Mouse (Mus musculus): ENCODE measurements around the gene Nova1. TPM values are rescaled to one million over a fixed set of nuclear protein-coding genes. Genes with fewer than 3 reads are reported as not detected.

Nova1 gene
- polyA plus RNA-seq, 1 experiment from 2014 or later = 0.60 TPM

GRCm38 (mm10) chr12:46814820-46815219 lies 3.9 kb downstream of the Nova1 start:
- no peak for ATAC-seq
- Histone ChIP-seq H3K4me2 (replicated peaks; ENCODE audit: low read depth, low read length) (no peak overlapping the region), H3K4me3 (ENCODE audit: low read depth, low read length) (no peak overlapping the region), H3K9me3 (ENCODE audit: low read length) (no peaks in the 10 kb centered on the region), H3K27me3 (replicated peaks; ENCODE audit: insufficient read depth, low read length) (peaks cover 5% of the 10 kb centered on the region; the same call in 1 of the 2 replicates), H3K4me1 (ENCODE audit: insufficient read depth, low read depth, low read length) (no peaks in the 10 kb centered on the region), H3K9ac (replicated peaks; ENCODE audit: low read depth) (no peak overlapping the region), H3K36me3 (ENCODE audit: insufficient read depth, low read length) (no peaks in the 10 kb centered on the region), H3K27ac (ENCODE audit: low read length) (no peak overlapping the region)
- no peak for TF ChIP-seq EP300 (IDR thresholded peaks at IDR 0.05)
- no peak for TF ChIP-seq CTCF (IDR thresholded peaks at IDR 0.05)
- WGBS = 88% methylated on average over 4 of the region's 4 CpGs
- no peak for DNase-seq (ENCODE audit: low spot score)

DNA sequence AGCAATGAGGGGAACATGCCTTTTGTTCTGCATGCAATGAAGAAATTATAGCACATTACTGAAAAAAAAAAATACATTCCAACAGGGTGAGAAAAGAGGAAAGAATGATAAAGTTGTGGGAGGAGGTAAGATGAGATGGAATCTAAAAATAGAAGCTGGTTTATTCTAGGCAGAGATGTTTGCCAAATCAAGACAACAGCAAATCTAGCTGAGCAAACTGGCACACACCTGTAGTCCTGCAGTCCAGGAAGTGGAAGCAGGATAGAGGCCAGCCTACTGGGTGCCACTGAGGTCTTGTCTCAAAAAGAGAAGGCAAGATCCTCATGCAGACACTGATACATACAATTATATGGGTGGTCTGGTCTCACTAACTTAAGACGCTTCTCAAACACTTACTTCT lies 17.4 kb downstream of the Nova1 start:
- Histone ChIP-seq H3K36me3 (ENCODE audit: insufficient read depth, low read length) (no peaks in the 10 kb centered on the region), H3K4me3 (ENCODE audit: low read depth, low read length) (no peak overlapping the region), H3K4me1 (ENCODE audit: insufficient read depth, low read depth, low read length) (no peaks in the 10 kb centered on the region), H3K9ac (replicated peaks; ENCODE audit: low read depth) (no peak overlapping the region), H3K4me2 (replicated peaks; ENCODE audit: low read depth, low read length) (no peak overlapping the region), H3K27me3 (replicated peaks; ENCODE audit: insufficient read depth, low read length) (no peaks in the 10 kb centered on the region), H3K9me3 (ENCODE audit: low read length) (no peaks in the 10 kb centered on the region), H3K27ac (ENCODE audit: low read length) (no peak overlapping the region)
- WGBS = 94% methylated on average over 1 of the region's 1 CpGs
- ATAC-seq (no peak), DNase-seq (ENCODE audit: low spot score) (no peak)
- no peak for TF ChIP-seq EP300 (IDR thresholded peaks at IDR 0.05)
- no peak for TF ChIP-seq CTCF (IDR thresholded peaks at IDR 0.05)

DNA sequence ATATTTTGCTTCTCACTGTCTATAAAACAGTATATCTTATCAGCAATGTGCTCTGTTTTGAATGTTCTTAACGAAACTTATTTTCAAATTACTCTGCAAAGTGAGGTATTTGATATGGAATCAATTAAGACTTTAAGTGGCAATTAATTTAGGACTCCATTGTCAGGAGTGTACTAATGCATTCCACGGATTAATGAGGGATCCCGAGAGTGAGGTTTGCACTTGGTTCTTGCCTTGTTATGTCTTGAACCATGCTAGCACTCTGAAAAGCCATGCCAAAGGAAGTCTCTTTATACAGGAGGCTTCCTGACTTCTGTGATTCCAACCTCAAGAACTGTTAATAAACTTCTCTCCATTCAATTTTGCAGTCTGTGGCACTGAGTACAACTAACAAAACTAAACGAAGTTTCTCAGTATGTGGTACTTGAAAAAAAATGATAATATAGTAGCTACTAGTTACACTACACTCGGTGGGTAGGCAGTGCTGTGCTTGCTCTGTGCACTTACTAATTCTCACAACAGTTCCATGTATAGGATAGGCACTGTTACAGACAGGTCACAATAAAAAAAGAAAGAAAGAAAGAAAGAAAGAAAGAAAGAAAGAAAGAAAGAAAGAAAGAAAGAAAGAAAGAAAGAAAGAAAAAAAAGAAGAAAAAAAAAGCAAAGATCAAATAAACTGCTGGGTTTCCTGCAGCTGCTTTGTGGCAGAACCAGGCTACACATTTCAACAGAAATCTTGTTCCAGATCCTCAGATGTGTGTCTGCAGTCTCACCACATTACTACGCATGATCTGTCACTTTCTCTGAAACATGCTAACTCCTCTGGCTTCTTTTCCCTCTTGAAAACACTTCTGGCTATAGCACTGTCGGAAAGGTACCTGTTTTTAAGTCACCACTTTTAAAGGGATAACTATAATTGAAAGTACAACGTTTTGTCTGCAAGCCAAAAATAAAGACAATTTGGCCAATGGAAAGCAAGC lies 36.1 kb downstream of the Nova1 start:
- 58% methylated on average over 8 of the region's 8 CpGs for WGBS
- Histone ChIP-seq H3K9ac (replicated peaks; ENCODE audit: low read depth) (no peak overlapping the region), H3K4me2 (replicated peaks; ENCODE audit: low read depth, low read length) (no peak overlapping the region), H3K36me3 (ENCODE audit: insufficient read depth, low read length) (no peaks in the 10 kb centered on the region), H3K27me3 (replicated peaks; ENCODE audit: insufficient read depth, low read length) (no peaks in the 10 kb centered on the region), H3K9me3 (ENCODE audit: low read length) (no peaks in the 10 kb centered on the region), H3K4me1 (ENCODE audit: insufficient read depth, low read depth, low read length) (no peaks in the 10 kb centered on the region), H3K27ac (ENCODE audit: low read length) (no peak overlapping the region), H3K4me3 (ENCODE audit: low read depth, low read length) (no peak overlapping the region)
- DNase-seq (ENCODE audit: low spot score) = no peak
- TF ChIP-seq CTCF (IDR thresholded peaks at IDR 0.05) (no peak), EP300 (IDR thresholded peaks at IDR 0.05) (no peak)
- ATAC-seq = no peak

DNA sequence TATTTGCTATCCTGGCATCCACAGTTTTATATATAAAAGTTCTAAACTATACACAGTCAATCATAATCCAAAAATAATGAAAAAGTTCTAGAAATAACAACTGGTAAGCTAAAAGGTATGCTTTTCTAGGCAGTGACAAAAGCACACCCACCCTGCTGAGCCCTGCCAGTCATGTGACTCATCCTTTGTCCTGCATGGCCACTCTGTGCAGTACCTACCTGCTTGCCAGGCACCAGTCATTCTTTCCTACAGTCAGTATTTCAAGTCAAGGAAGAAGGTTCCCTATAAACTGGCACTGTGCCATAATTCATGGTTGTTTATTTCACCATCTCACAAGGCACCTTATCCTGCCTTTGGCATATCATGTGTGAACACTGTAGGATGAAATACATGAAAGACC lies 37.2 kb downstream of the Nova1 start:
- DNase-seq (ENCODE audit: low spot score) = no peak
- H3K36me3 ChIP-seq (ENCODE audit: insufficient read depth, low read length) = no peaks in the 10 kb centered on the region
- TF ChIP-seq EP300 (IDR thresholded peaks at IDR 0.05) = no peak
- no peak for TF ChIP-seq CTCF (IDR thresholded peaks at IDR 0.05)
- no peaks in the 10 kb centered on the region for H3K9me3 ChIP-seq (ENCODE audit: low read length)
- H3K4me1 ChIP-seq (ENCODE audit: insufficient read depth, low read depth, low read length) = no peaks in the 10 kb centered on the region
- no peak overlapping the region for H3K4me3 ChIP-seq (ENCODE audit: low read depth, low read length)
- ATAC-seq = no peak; the same call in 1 of the 2 replicates
- no peaks in the 10 kb centered on the region for H3K27me3 ChIP-seq (replicated peaks; ENCODE audit: insufficient read depth, low read length)
- H3K4me2 ChIP-seq (replicated peaks; ENCODE audit: low read depth, low read length) = no peak overlapping the region
- no peak overlapping the region for H3K9ac ChIP-seq (replicated peaks; ENCODE audit: low read depth)
- H3K27ac ChIP-seq (ENCODE audit: low read length) = no peak overlapping the region

DNA sequence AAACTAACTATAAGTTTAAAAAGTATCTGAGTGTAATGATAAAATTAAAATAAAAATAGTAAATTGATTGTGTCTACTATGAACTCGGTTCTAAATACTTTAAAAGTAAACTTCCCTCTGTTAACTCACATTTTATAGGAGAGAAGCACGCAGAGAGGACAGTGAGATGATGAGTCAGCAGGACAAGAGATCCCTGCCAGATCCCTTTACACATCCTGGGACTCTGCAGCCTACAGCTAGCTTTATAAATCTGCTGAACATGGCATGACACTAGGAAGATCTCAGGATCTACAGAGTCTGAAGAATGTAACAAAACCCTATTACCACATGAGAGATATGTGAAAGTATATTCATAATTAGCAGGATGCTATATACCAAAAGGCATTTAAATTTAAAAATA lies 37.7 kb downstream of the Nova1 start:
- Histone ChIP-seq H3K36me3 (ENCODE audit: insufficient read depth, low read length) (no peaks in the 10 kb centered on the region), H3K27ac (ENCODE audit: low read length) (no peak overlapping the region), H3K4me2 (replicated peaks; ENCODE audit: low read depth, low read length) (no peak overlapping the region), H3K4me3 (ENCODE audit: low read depth, low read length) (no peak overlapping the region), H3K27me3 (replicated peaks; ENCODE audit: insufficient read depth, low read length) (no peaks in the 10 kb centered on the region), H3K9me3 (ENCODE audit: low read length) (no peaks in the 10 kb centered on the region), H3K9ac (replicated peaks; ENCODE audit: low read depth) (no peak overlapping the region), H3K4me1 (ENCODE audit: insufficient read depth, low read depth, low read length) (no peaks in the 10 kb centered on the region)
- TF ChIP-seq CTCF (IDR thresholded peaks at IDR 0.05) = no peak
- TF ChIP-seq EP300 (IDR thresholded peaks at IDR 0.05) = no peak
- ATAC-seq (no peak), DNase-seq (ENCODE audit: low spot score) (no peak)
- 62% methylated on average over 2 of the region's 2 CpGs for WGBS

- DNase-seq (ENCODE audit: low spot score) (no peak), ATAC-seq (no peak)
- Histone ChIP-seq H3K36me3 (ENCODE audit: insufficient read depth, low read length) (no peaks in the 10 kb centered on the region), H3K4me1 (ENCODE audit: insufficient read depth, low read depth, low read length) (no peaks in the 10 kb centered on the region), H3K9me3 (ENCODE audit: low read length) (no peaks in the 10 kb centered on the region), H3K9ac (replicated peaks; ENCODE audit: low read depth) (no peak overlapping the region), H3K4me2 (replicated peaks; ENCODE audit: low read depth, low read length) (no peak overlapping the region), H3K27me3 (replicated peaks; ENCODE audit: insufficient read depth, low read length) (no peaks in the 10 kb centered on the region), H3K4me3 (ENCODE audit: low read depth, low read length) (no peak overlapping the region), H3K27ac (ENCODE audit: low read length) (no peak overlapping the region)
- WGBS = 61% methylated on average over 7 of the region's 7 CpGs
- TF ChIP-seq CTCF (IDR thresholded peaks at IDR 0.05) (no peak), EP300 (IDR thresholded peaks at IDR 0.05) (no peak)
These were observed 59.3 kb downstream of the Nova1 start for GRCm38 (mm10) chr12:46759450-46759849.

Data from lung, postnatal 0 days (tissue).